Mouse (Mus musculus): ENCODE measurements at regions not wholly inside any gene's neighbourhood (a gene's known extent, or its start where the extent isn't known, plus 50 kb on each side); places are given as distances from the start of the nearest gene placed in this dataset.
"Not testable (repeated sequence)": the region's sequence is repeated elsewhere in the genome, so short reads cannot be mapped to it uniquely, and the experiment has no call there.

- not testable (repeated sequence) for TF ChIP-seq CTCF (IDR thresholded peaks at IDR 0.05; ENCODE audit: low read depth); EP300 (optimal IDR thresholded peaks at IDR 0.05)
Measured at GRCm38 (mm10) chr5:105345953-105346352, 52.5 kb upstream of the Gbp6 start.
